Mouse (Mus musculus) adrenal gland, adult 8-10 months (tissue): Measurements from ENCODE around the gene Fmo6. TPM values are rescaled to one million over a fixed set of nuclear protein-coding genes. Genes with fewer than 3 reads are reported as not detected.

Experiments used
- DNase-seq: peaks from one replicate; pipeline ENCODE4 v3.0.0; 2022
- total RNA-seq, 4 experiments: library from RNA; stranded (reverse); gene quantifications; 2 replicates each; pipeline ENCODE4 v1.2.4; 2022

The Fmo6 gene
- not detected for total RNA-seq

DNA sequence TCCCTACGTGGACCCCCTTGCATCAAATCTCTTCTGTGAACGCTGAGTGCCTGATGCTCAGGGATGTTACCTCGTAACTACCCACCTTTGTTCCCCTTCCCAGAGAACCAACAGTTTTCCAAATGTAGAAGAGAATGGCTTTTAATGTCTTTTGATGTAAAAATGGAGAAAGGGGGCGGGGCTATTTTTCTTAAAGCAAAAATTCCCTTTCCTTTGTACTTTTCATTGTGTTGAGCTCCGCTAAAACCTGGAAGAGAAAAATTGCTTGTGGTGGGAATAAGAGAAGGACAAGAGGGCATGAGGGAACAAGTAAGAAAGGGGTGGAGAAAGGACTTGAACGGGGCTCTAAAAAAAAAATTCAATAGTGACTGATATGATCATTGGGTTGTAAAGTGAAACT, at the start of gene Fmo6:
TSS of gene Fmo6 (minus strand) at position 101 of the 400 bp plus-strand sequence.
- no peak for DNase-seq

DNA sequence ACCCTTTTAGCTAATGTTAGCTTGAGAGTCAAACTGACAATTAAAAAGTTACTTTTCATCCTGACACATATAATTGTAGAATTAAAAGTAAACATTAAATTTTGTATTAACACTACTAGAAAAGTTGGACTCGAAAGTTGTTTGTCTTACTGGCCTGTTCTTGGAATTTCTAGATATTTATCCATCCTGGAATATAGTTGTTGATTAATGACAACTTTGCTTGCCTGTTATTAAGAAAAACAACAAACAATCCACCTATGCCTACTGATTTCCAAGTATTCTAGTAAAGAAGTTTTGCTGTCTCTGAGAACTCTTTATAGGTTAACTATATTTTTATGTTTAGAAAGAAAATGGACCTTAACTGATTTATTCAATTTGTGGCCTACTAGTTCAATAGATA, 49.5 kb upstream of the Fmo6 start:
- DNase-seq = no peak

DNA sequence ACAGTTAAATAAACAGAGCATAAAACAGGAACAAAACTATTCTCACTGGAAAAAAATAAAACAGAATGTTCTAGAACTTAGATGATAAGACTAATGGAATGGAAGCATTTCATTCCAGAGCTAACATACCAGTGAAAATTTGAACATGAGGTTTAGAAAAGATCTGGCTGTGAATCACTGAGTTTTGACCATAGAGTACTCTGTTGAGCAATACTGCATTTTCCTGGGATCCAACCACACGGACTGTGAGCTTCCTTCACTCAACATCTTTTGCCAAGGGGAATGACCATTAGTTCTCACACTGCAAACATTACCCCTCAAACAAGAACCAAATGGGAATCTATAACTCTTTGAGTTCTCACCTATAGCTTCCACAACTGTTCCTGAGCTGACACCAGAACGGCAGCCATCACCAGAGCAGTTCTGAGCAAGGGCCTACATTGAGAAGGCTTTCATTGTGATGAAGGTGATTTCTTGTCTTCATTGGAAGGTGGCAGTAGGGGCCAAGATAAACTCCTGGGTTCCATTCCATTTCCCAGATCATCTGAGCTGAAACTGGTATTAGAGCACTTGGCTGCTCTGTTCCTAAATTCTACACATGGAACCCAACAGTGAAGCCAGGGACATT, 48.9 kb upstream of the Fmo6 start:
- no peak for DNase-seq

DNA sequence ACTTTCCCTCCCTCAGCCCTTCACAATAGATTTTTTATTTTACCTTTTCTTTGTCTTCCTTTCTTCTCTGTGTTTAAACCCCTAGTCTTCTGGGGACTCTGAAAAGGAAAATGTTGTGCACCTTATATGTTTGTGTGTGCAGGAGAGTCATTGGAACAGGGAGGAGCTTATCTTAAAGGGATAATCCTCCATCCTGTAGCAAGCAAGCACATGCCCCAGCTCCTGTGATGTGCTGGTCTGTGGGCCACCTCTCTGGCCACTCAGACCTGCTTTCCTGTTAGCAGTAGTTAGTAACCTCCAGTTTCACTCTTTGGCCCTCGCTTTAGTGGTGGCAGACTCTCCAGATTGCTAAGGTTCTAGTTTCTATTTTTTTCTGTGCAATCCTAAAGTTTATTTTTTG, 47.1 kb upstream of the Fmo6 start, which contains the start of gene Fmo3:
TSS of gene Fmo3 (minus strand) at position 101 of the 400 bp plus-strand sequence.
- DNase-seq = no peak

DNA sequence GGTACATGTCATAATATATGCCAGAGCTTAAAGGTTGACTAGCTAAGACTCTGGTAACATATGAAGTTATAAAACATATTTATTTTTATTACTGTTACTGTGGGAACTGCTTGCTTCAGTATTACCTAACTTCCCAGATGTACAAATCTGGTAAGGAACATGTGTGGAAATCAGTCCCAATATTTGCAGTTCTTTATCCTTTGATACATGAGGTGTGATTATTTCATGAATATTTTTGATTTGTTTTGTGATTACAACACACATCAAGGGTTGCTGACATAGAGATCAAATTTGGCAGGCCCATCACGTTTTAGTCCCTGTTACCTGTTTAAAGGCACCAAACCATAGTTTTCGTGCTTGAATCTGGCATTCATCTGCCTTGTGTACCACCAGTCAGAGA, 26.2 kb upstream of the Fmo6 start:
- DNase-seq = no peak

DNA sequence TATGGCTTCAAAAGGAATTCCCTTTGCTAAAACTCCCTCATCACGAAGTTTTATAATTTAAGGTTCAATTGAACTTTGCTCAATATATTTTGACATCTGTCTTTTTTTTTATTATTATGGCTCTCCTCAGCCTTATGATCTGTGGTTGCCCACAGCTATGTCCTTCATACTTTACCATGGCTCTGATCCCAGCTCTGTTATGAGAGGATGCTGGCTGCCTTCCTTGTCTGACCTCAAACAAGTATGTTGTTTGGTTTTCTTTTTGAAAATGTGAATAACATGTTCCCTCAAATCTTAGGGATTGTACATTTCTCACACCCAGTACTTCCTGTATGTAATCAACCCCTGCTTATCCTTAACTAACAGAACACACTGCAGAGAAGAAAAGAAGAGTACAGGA, 20.1 kb upstream of the Fmo6 start:
- DNase-seq = no peak

DNA sequence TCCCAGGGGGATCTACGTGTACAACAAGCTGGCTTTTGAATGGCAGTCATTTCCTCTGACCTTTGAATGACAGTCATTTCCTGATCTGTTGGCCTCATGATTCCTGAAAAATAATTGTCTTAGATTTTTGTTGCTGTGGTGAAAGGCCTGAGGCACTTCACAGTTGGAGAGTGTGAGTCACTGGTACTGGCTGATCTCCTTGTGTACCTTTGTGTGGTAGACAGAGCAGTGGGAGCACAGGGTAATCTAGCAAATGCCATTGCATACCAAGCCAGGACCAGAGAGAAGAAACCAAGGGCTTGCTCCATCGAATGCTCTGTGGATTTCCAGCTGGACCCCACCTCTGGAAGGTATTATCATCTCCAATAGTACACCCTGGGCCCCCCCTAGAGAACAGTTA, 15.8 kb upstream of the Fmo6 start:
- DNase-seq = no peak

DNA sequence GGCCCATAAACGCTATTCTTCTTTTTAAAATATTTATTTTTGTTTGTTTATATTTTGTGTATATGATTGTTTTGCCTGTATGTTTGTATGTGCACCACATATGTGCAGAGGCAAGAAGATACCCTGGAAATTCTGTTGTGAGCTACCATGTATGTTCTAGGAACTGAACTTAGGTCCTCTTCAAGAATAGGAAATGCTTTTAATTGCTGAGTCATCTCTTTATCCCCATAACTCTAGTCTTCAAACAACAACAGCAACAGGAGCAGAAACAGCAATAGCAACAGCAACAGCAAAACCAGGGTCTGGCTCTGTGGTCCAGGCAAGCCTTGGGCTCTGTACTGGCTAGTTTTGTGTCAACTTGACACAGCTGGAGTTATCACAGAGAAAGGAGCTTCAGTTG, 12.4 kb upstream of the Fmo6 start:
- DNase-seq = no peak

DNA sequence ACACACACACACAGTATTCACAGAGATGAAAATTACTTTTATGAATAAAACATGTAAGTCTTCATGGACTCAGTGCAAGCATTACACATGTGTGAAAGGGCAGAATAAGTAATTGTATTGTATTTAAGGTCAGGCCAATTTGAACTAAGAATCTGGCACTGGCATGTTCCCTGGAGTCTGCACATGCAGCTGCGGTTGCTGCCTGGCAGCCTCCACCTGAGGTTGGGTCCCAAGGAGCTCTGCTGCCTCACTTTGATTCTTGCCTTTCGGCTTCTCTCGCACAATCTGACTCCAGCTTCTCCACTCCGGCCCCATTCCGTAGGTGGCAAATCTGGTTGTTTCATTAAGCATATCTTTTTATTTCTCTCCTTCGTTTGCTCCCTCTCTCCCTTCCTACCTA, 10.6 kb upstream of the Fmo6 start:
- no peak for DNase-seq

DNA sequence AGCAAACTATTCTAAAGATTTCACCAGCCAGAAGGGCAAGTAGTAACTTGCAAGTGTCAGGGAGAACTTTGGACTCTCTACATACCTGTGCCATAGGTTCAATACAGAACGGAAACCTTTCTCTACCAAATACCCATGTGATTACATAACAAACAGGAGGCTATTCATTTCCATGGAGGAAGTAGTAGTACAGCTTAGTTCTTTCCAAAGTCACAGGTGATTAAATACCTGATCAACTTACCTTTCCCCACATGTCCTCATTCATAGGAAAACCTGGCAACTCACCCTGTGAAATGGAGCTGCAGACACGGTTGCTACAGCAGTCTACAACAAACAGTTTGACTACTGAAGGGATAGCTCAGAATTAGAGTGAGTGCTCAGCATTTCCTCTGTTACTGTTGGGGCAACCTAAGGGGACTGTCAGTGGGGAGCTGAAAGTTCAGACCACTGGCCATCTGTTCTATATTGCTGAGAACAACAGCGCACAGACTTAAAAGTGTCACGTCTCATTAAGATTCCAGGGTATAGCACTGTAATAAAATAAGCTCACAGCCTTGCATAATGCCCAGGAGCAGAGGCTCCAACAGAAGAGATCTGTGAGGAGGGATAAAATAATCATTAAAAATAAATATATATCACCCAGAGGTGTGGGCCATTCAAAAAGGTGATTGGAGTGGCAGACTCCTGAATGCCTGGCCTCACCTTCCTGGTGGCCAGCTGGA, 9.7 kb upstream of the Fmo6 start:
- DNase-seq = no peak

DNA sequence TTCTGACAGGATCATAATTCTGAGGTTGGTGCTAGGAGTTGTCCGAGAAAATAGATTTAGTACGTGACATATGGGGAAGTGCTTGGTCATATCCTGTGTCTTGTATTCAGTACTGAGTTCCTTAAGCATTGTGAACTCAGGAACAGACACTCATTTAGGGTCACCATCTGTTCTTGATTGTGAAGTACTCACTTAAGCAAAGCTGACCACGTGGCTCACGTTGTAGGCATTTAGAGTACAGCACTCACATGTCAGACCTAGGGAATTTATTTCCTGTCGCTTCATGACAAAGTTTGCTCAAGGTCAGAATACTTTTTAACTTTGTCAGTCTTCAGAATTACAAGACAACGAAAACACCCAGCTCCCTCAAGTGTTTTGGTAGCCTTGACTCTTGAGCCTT, 6.4 kb upstream of the Fmo6 start:
- DNase-seq = no peak

DNA sequence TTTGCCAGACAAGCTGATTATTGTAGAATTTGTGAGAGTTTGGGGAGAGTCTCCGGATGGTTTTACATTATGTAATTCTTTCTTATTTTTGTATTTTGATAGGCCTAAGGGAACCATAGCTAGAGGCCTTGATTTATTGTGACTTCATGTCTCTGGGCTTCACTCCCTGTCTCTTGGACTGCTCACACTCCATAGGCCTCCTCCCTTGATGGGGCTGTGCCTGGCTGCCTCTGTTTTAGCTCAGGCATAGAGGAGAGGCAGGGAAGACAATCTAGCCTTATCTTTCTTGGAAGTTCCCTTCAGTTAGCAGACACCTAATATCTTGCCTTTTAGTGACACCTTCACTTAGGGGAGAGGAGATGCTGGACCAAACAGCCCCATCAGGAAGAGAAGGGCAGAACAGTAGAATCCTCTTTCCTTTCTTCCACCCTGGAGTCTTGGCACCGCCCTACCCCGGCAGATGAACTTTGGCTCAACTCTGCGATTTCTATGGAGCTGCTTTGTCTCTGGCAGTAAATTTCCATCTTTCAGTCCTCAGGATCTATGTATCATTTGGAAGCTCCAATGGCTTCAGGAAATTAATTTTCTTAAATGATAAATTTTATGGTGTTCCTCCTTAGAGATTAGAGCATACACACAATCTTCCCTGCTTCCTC, 1.5 kb upstream of the Fmo6 start:
- peak; percentile 23 for DNase-seq

DNA sequence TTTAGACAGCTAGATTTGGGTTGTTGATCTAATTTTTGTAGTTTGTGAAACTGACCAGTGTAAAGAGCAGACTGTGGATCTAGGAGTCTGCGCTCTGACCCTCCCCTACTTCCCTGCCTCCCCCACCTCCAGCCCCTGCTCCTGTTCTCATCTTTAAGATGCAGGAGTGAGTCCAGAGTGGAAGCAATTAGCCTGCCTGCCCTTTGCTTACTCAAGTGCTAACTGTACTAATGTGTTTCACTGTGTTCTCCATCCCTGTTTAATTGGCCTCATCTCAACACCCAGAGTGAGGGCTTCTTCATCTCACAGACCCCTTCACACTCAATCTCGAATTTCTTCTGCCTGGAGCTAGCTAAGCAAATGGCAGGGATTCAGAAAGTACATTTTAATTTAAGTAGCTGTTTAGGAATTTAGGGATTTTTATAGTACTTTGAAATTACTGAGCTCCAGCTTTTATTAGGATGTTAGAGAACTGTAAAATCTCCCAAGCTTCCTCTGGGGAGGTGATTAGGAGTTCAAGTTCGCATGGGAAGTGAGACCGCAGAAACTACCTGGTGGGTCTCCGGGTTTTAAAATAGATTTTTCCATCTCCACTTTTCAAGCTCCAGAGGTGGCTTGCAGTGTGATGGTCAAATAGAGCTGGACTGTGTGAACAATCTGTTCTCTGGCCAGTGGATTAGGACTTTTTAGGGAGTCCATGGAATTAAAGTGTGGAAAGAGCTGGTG, 818 bp upstream of the Fmo6 start:
- DNase-seq = no peak

DNA sequence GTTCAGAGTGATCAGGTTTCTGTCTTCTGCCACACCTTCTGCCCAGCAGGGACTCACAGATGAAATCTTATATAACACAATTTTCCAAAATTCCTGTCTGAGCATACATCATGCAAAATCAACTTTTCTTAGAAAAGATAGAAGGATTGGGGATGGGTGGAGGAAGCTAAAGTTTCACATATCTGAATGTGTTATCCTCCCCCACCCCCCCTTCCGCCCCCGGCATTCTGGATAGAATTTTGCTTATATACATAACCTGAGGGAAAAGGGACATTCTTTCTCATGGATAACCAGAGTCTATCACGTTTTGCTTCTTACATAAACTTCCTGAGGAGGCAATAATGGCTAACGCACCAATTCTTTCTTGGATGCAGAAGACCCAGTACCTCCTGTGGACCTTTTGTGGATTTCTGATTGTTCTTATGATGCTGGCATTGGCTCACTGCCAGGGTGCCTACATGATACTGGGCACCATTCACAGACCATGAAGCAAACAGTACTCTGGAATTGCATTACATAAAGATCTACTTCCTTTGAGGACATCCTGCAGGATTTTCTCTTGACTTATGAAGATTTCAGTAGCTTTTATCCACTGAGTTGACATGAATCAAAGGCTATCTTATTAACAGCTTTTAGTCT, 2.8 kb downstream of the Fmo6 start:
- DNase-seq = no peak

DNA sequence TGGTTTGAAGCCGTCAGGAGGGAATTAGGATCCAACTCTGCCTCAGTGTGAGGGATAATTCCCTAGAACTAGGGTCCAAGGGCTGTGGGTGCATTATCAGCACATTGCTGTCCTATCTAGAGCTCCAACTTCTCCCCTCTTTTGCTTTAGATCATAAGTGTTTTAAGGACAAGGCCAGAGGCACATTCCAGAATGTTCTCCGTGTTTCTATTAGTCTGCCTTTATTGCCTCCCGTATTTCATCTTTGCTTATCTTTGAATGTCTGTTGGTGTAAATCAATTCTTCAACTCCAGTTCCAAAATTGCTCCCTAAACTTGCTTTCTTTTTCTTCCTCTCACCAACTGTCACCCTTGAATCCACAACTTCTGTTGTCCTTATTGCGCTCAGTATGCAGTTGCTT, 4.9 kb downstream of the Fmo6 start:
- DNase-seq = no peak

DNA sequence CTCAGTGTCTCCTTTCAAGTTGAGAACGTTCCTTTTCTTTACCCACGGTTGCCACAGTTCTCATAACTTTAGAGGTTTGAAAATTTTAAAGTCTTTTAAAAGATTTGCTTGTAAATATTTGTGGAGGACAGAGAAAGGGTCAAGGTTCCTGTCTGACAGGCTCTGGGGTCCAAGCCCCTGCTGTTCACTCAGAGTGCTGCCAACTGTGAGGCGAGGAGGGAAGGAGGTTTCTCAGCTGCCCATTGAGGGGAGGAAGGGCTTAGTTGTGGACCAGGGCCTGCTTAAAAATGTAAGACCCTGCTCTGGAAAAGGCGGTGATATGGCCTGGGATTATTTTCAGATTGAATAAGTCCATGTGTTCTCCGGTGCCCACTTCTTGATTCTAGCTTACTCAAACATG, 5.4 kb downstream of the Fmo6 start:
- no peak for DNase-seq

DNA sequence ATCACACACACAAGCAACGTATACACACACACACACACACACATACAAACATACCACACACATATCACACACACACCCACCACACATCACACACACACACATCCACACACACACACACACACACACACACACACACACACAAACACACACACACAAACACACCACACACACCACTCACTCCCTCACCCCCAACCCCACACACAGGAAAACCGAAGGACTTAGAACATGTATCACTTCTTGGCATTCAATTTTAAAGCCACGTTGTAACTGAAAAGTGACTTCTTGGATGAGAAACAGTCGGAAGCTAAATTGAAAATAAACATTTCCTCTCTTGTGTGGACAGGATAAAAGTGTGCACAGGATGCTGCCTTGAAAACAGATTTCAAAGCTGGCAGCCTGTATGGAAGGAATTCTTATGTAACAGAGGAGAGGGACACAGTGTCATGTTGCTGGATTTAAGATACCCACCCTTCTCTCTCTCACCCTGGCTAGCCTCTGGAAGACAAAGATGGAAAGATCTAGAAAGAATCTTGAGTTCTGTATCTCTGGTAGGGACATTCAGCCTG, 5.9 kb downstream of the Fmo6 start:
- no peak for DNase-seq

DNA sequence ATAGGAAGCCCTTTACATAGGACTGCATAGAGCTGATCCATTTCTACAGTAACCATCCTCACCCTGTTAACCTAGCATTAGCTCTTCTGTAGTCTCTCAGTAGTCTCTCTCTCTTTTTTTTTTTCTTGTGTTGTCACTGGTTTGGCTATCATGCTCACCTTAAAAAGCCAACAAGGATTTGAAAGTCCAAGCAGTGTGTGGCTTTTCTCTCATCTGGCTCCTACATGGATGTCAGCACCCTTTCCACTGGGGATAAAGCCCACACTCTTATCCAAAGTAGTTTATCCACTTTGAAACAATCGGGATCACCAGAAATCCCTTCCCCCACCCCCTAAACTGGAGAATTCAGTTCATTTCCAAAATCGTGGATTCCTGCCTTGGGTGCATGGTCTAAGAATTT, 6.7 kb downstream of the Fmo6 start:
- no peak for DNase-seq

DNA sequence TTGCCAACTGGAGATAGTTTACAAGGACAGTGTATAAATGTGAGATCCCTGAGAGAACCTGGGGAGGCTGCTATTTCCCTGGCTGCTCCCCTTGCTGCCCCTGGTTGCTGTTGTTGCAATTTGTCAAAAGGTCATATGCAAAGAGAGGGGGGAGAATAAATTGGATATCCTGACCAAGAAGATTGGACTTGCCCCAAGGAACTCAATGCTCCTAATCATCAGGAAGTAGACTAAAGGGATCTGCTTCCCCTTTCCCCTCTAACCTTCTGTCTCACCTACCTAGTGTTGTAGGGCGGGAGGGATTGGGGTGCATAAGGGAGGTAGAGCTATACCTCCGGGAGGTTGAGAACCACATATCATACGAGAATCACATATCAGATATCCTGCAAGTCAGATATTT, 8.2 kb downstream of the Fmo6 start:
- DNase-seq = no peak

DNA sequence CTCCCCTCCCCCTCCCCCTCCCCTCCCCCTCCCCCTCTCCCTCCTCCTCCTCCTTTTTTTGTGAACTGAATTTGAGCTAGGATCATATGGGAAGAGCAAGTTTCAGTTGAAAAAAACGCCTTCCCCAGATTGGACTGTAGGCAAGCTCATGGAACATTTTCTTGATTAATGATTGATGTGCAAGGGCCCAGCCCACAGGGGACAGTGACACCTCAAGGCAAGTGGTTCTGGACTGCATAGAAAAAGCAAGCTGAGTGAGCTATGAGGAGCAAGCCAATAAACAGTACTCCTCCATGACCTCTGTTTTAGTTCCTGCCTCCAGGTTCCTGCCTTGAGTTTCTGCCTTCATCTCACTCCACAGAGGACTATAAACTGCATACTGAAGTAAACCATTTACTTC, 12.2 kb downstream of the Fmo6 start:
- no peak for DNase-seq

DNA sequence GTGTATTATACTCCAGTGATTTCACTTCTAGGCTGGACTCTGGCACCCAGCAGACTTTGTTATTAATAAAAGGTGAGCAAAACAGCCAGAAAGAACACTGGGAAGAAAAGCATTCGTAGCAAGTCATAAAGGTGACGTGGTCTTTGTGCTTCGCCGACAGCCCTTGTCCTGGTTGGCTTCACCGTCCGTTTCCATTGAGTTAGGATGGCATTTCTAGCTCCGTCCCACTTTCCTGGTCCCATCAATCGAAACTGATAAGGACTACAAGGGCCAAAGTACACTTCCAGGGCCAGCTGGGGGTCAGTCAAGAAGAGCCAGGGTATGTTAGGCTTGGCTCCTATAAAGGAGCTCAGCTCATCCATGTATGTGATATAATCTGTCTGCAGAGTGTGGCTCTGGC, 20.7 kb downstream of the Fmo6 start:
- DNase-seq = no peak

DNA sequence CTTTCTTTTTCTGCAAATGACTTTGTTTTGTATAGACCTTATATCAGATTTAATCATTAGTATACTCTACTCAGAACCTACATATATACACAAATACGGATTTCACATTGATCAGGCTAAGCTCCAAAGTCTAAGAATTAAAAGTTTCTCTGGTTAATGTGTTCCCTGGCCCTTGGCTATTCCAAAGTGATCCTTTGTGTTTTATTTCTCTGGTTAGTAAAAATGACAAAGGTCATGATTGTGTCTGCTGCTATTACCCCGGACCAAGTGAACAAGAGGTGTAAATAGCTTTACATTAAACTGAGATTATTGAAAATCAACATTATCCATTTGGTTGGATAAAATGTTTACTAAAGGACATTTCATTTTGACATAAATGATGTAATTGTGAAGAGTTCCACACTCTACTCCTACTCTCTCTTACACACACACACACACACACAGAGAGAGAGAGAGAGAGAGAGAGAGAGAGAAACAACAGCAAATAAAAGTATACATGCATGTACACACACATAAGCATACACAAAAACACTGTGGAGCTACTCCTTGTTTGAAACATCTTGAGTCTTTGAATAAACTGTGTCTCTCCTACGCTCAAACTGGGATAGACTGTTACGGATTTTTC, 22.3 kb downstream of the Fmo6 start:
- DNase-seq = no peak
